Mouse (Mus musculus): ENCODE data around the gene Herpud2.
A peak's percentile ranks its signal among the peaks of the same experiment; 100 is the strongest.
"Not testable (repeated sequence)": the region's sequence is repeated elsewhere in the genome, so short reads cannot be mapped to it uniquely, and the experiment has no call there.

Herpud2 gene

GRCm38 (mm10) chr9:25145925-25146324, 5.7 kb downstream of the Herpud2 start:
- no peak for DNase-seq (ENCODE audit: low spot score in 2 of 2)

GRCm38 (mm10) chr9:25143950-25144349, 7.7 kb downstream of the Herpud2 start:
- DNase-seq (ENCODE audit: low spot score in 2 of 2), result no peak

- no peak for DNase-seq (ENCODE audit: low spot score in 2 of 2)
These were observed 8.6 kb downstream of the Herpud2 start for GRCm38 (mm10) chr9:25142988-25143387.

- DNase-seq (ENCODE audit: low spot score in 2 of 2), result no peak
These were observed 9.6 kb downstream of the Herpud2 start for GRCm38 (mm10) chr9:25142041-25142440.

GRCm38 (mm10) chr9:25140330-25140729, 11.3 kb downstream of the Herpud2 start:
- DNase-seq (ENCODE audit: low spot score in 2 of 2), result no peak

GRCm38 (mm10) chr9:25138900-25139299, 12.7 kb downstream of the Herpud2 start:
- no peak for DNase-seq (ENCODE audit: low spot score in 2 of 2)

GRCm38 (mm10) chr9:25132920-25133319, 18.7 kb downstream of the Herpud2 start:
- DNase-seq (ENCODE audit: low spot score in 2 of 2), result no peak

- DNase-seq (ENCODE audit: low spot score in 2 of 2), result no peak
These were observed 19.4 kb downstream of the Herpud2 start for GRCm38 (mm10) chr9:25132253-25132652.

GRCm38 (mm10) chr9:25124048-25124447, 27.6 kb downstream of the Herpud2 start:
- no peak for DNase-seq (ENCODE audit: low spot score in 2 of 2)

- not testable (repeated sequence) for DNase-seq (ENCODE audit: low spot score in 2 of 2)
These were observed 28.0 kb downstream of the Herpud2 start for GRCm38 (mm10) chr9:25123590-25123989.

GRCm38 (mm10) chr9:25104638-25105037, 47.0 kb downstream of the Herpud2 start:
- DNase-seq (ENCODE audit: low spot score in 2 of 2), result peak in 1 of 2 experiments; percentile 32

GRCm38 (mm10) chr9:25102881-25103280, 48.7 kb downstream of the Herpud2 start:
- no peak for DNase-seq (ENCODE audit: low spot score in 2 of 2)

- no peak for DNase-seq (ENCODE audit: low spot score in 2 of 2)
These were observed 60.8 kb downstream of the Herpud2 start for GRCm38 (mm10) chr9:25090853-25091252.

GRCm38 (mm10) chr9:25089122-25089521, 62.5 kb downstream of the Herpud2 start, which contains the start of gene Gm10181:
Gene Gm10181, plus strand, starts transcription at chr9:25089422.
- DNase-seq (ENCODE audit: low spot score in 2 of 2), result no peak

GRCm38 (mm10) chr9:25076505-25076904, 75.1 kb downstream of the Herpud2 start:
- no peak for DNase-seq (ENCODE audit: low spot score in 2 of 2)

- no peak for DNase-seq (ENCODE audit: low spot score in 2 of 2)
These were observed 75.6 kb downstream of the Herpud2 start for GRCm38 (mm10) chr9:25075977-25076376.

- DNase-seq (ENCODE audit: low spot score in 2 of 2), result no peak
These were observed 79.0 kb downstream of the Herpud2 start for GRCm38 (mm10) chr9:25072666-25073065.

GRCm38 (mm10) chr9:25058726-25059125, 92.9 kb downstream of the Herpud2 start:
- DNase-seq (ENCODE audit: low spot score in 2 of 2), result no peak

Measured in cerebellum, postnatal 4 days (tissue).